Mouse (Mus musculus) heart, postnatal 0 days (tissue): ENCODE data around the gene Dctpp1.

Experiments
- CTCF ChIP-seq: IDR thresholded peaks from 2 replicates; pipeline ENCODE4 v1.5.1; 2016; ENCODE audit warnings: antibody characterized with exemption, control low read depth, low read depth
- EP300 ChIP-seq: IDR thresholded peaks from 2 replicates; pipeline ENCODE4 v1.6.1; 2016; ENCODE audit warnings: antibody characterized with exemption, low read depth

DNA sequence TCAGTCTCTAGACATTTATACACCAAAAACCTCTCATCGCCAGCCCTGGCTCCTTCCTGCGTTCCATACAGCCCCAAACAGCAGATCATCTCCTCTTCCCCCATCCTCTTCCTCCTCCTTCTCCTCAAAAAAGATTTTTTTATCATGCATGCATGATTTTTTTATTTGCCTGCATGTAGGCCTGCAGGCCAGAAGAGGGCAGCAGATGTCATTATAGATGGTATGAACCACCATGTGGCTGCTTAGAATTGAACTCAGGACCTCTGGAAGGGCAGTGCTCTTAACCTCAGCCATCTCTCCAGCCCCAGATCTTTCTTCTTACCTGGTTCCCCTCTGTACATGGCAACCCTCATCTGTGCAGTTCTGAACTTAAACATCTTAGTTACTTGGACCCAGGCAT is 8.1 kb downstream of the Dctpp1 start:
- TF ChIP-seq CTCF (peak; percentile 49), EP300 (no peak)
